Mouse (Mus musculus) lung, postnatal 0 days (tissue): ENCODE data around the gene Rhpn2.

Experiments
- CTCF ChIP-seq: IDR thresholded peaks from 2 replicates; pipeline ENCODE4 v1.5.1; 2016; ENCODE audit warnings: antibody characterized with exemption, mild to moderate bottlenecking
- EP300 ChIP-seq: IDR thresholded peaks from 2 replicates; pipeline ENCODE4 v1.6.1; 2016; ENCODE audit warnings: antibody characterized with exemption, mild to moderate bottlenecking, control low read depth

GRCm38 (mm10) chr7:35365161-35365910, 31.4 kb downstream of the Rhpn2 start:
- no peak for TF ChIP-seq CTCF
- no peak for TF ChIP-seq EP300
